Mouse (Mus musculus) G1E (cell line): ENCODE measurements at regions not wholly inside any gene's neighbourhood (a gene's known extent, or its start where the extent isn't known, plus 50 kb on each side); places are given as distances from the start of the nearest gene placed in this dataset.

Experiments used
- CTCF ChIP-seq: IDR thresholded peaks from 2 replicates; pipeline ENCODE4 v1.5.1; 2012; ENCODE audit warnings: low read depth, low read length, inconsistent platforms, mixed read lengths
- GATA1 ChIP-seq: IDR thresholded peaks from 2 replicates; pipeline ENCODE4 v1.6.1; 2012; ENCODE audit warnings: borderline replicate concordance, low read length, inconsistent platforms, mixed read lengths
- TAL1 ChIP-seq: conservative IDR thresholded peaks from 2 replicates; pipeline ENCODE4 v1.6.1; 2012; ENCODE audit warnings: low read depth, low read length, inconsistent platforms, mixed read lengths

GRCm38 (mm10) chr4:8084954-8085639 is 153.7 kb downstream of the Car8 start:
- TF ChIP-seq CTCF (peak; percentile 22; the same call in 1 of the 2 replicates), TAL1 (no peak), GATA1 (no peak)
